Mouse (Mus musculus): Measurements from ENCODE around the gene Tmod3.
"Not testable (repeated sequence)": the region's sequence is repeated elsewhere in the genome, so short reads cannot be mapped to it uniquely, and the experiment has no call there.

Tmod3 gene

DNA sequence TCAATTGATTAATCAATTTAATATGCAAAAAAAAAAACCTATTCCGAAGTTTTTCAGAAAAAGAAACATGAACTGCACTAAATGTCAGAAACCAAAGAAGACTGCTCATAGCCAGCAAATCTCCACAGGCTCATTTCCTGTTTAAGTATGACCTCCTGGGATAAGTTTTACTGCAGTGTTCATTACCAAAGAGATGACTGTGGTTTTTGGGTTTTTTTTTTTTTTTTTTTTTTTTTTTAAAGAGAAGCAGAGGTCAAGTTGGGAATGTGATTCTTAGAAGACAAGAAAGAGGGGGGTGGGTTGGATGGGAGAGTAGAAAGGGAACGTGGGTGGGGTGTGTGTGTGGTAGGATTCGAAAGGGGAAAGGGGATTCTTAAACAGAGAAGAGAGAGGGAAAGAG lies 1.1 kb downstream of the Tmod3 start:
- DNase-seq (ENCODE audit: inconsistent age in 2 of 2, low spot score in 1 of 2) = no peak

DNA sequence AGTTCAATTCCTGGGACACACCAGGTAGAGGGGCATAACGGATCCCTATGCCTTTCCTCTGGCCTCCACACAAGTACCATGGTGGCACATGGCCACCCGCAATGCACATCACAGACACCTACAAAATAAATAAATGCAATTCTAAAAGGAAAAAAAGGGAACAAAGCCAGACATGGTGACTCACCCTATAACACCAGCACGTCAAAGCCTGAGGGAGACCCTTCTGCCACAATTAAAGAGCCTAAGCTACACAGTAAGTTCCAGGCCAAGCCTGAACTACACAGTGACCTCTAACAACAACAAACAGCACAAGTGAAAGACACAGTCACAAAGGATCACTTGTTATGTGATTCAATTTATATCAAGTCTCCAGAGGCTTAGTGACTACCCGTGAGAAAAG lies 5.7 kb downstream of the Tmod3 start:
- DNase-seq (ENCODE audit: inconsistent age in 2 of 2, low spot score in 1 of 2) = no peak

DNA sequence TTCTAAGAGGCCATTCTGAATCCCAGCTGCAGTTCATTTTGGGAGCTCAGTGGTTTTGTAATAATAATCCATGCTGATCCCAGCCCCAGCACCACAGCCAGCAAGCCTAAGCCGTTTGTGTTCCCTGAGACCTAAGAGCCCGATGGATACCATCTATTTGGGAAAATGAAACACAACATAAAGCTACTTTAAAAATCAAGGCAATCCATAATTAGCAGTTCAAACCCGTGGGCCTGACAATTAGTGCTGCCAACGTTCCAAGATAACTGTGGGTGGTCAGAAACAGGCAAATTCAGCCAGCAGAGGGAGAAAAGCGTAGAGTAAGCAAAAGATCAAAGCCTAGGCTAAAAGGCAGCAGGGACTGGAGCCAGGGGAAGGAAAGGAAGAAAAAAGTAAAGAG lies 8.1 kb downstream of the Tmod3 start:
- peak in 1 of 2 experiments; percentile 59 for DNase-seq (ENCODE audit: inconsistent age in 2 of 2, low spot score in 1 of 2)

DNA sequence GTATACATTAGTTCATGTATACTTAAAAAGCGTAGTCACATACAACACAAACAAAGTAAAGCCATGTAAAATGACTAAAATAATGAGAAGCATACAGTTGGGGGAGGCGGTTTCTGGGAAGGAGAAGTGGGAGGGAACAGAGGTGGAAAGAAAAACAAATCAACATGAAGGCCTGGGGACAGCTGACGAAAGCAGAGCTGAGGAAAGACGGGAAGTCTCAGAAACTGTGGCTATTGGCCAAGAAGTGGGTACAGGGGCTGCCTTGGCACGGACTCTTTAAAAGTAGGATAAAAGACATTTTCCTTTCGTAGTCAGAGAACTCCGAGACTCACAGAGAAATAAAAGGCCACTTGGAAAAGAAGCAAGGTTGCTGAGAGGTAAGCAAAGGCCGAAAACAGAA lies 10.4 kb downstream of the Tmod3 start:
- DNase-seq (ENCODE audit: inconsistent age in 2 of 2, low spot score in 1 of 2) = peak; percentile 31 to 68

DNA sequence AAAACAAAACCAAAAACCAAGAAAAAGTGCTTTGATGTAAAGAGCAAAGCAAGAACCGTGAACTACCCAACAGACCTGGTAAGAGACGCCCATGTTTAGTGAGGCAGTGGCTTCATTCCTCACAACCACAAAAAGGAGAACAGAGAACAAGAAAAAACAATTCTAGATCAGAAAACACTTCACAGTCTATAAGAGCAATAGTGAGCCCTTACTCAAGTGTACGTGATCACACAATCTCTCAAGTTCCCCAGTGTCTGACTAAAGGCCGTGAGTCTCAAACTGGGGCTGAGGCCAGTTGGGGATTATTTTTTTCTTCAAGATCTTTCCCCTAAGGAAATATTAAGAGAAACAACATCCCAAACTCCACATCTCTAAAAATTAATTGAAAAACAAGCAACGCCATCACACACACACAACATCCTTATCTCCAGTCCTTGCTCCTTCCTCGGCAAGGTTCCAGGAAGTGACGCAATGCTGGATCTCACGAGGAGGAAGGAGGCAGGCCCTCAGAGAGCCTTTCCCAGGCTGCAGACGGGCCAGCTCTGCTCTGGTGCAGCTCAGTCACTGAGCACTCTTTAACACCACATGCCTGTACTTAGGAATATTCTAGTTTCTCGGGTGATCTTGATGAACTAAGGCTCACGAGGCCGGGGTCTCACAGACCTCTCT lies 12.4 kb downstream of the Tmod3 start:
- peak; percentile 82 to 94 for DNase-seq (ENCODE audit: inconsistent age in 2 of 2, low spot score in 1 of 2)

DNA sequence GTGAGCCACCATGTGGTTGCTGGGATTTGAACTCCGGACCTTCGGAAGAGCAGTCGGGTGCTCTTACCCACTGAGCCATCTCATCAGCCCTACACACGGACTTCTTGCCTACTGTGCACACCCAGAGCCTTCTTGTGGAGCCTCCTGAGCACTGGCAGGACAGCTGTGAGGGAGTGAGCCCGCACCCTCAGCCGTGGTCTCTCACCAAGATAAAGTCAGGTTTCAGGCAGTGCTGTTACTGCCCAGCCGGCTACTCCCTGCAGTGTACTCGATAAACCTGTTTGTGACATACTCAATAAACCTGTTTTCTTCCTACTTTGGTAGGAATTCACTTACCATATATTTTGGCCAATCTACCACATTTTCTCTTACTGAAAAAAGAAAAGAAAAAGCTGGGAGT lies 13.9 kb downstream of the Tmod3 start:
- DNase-seq (ENCODE audit: inconsistent age in 2 of 2, low spot score in 1 of 2) = no peak

DNA sequence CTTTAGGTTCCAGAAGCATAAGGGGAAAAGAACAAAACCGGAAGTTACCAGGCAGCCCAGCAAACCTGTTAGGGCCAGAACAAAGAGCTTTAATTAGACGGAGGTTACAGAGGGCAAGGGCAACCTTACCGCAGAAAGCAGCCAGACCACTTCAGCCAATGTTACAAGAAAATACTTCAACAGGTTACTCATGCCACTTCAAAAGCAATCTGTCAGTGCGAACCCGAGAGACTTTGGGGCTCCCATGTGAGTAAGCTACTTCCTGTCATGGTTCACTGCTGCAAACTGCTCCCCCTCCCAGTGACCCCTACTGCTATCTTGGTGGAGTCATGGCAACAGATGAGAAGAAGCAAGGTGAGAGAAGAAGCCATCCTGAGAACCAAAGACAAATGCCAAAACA lies 18.0 kb downstream of the Tmod3 start:
- DNase-seq (ENCODE audit: inconsistent age in 2 of 2, low spot score in 1 of 2) = peak in 1 of 2 experiments; percentile 66

DNA sequence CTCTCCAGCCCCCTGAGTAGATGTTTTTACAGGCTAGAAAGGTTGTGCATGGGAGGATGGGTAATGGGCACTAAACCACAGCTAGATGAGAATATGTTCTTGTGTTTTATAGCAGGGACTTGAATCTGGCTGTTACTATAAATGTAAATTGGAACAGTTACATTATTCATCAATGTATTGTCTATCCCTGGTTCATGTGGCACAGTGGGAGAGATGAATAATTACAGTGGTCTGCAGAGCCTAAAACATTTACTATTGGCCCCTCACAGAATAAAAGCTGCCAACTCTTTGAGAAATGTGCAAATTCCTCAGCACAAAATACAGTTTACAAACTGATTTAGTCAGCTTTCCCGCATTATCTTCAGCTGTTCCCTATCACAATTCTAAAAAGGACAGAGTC lies 23.0 kb downstream of the Tmod3 start:
- no peak for DNase-seq (ENCODE audit: inconsistent age in 2 of 2, low spot score in 1 of 2)

DNA sequence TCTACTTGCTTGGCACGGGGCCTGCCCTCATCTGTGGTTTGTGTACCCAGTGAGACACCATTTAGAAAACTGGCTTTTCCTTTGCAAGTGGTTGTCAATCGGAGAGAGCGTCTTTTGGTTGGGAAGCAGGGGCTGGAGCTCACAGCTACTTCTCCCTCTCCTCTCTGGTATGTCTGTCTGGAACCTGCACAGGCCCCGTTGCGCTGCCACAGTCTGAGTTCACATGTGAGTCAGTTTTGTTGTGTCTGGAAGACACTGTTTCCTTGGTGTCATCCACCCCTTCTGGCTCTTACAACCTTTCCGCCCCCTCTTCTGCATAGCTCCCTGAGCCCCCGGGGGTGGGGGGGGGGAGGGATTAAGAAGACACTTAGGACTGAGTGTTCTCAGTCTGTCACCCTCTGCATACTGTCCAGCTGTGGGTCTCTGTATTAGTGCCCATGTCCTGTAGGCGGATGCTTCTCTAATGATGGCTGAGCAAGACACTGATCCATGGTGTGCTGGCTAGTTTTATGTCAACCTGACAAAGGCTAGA lies 25.0 kb downstream of the Tmod3 start:
- no peak for DNase-seq (ENCODE audit: inconsistent age in 2 of 2, low spot score in 1 of 2)

DNA sequence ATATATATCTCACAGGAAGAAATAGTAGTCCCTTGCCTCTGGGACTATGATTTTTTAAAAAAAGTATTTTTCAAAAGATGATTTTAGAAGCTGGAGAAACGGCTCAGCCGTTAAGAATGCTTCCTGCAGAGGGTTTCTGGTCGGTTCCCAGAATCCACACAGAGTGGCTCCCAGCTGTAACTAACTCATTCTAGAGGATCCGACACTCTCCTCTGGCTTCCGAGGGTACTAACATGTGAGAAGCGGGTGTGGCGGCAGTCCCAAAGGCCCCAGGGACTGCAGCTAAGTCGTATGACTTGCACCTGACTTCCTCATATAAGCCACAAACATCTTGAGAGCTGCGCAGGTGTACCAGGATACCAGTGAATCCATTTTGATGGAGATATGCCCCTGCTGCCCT lies 26.5 kb downstream of the Tmod3 start:
- not testable (repeated sequence) for DNase-seq (ENCODE audit: inconsistent age in 2 of 2, low spot score in 1 of 2)

DNA sequence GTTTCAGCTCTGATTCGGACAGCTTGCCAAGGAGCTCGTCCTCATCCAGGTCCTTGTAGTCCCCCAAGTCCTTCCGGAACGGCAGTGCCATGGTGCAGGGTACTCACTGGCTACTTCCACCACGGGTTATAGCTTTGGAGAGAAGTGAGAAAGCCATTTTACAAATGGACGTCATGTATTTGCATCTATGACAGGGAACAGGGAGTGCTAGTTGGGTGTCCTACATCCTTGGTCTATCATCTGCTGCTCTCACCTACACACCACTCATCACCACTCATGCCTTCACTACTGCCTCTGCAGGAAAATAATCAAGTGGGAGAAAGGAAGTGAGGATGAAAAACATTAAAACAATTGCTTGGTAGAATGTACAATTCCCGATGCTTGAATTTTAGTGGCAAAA lies 27.0 kb downstream of the Tmod3 start:
- no peak for DNase-seq (ENCODE audit: inconsistent age in 2 of 2, low spot score in 1 of 2)

DNA sequence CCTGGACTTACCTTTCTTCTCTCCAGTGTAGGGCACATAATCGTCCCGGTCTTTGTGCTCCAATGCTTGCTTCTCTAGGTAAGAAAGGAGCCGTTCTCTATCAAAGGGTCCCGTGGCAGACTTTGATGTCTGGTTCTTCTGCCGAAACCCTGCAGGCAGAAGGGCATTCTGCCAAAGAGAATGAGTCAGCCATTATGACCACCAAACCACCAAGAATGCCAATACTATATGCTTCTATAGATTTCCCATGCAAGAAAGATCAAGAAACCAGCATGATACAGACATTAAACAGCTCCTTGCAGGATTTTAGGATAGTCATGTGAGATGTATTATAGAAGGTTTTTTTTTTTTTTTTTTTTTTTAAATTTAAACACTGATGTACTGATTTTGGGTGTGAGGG lies 30.1 kb downstream of the Tmod3 start:
- peak; percentile 19 to 65 for DNase-seq (ENCODE audit: inconsistent age in 2 of 2, low spot score in 1 of 2)

DNA sequence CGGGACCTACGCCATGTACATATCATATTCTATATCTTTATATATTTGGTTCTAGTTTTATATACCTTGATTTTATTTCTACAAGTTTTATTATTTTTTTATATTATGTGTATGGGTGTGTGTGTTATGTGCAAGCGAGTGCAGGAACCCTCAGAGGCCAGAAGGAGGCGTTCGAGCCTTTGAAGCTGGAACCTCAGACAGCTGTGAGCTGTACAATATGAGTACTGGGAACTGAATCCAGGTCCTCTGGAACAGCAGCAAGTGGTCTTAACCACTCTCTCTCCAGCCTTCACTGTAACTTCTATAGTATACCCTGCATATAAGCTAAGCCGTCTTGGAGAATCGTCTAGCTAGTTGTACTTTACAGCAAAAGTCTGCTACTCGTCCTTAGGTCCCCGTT lies 31.4 kb downstream of the Tmod3 start:
- DNase-seq (ENCODE audit: inconsistent age in 2 of 2, low spot score in 1 of 2) = no peak

DNA sequence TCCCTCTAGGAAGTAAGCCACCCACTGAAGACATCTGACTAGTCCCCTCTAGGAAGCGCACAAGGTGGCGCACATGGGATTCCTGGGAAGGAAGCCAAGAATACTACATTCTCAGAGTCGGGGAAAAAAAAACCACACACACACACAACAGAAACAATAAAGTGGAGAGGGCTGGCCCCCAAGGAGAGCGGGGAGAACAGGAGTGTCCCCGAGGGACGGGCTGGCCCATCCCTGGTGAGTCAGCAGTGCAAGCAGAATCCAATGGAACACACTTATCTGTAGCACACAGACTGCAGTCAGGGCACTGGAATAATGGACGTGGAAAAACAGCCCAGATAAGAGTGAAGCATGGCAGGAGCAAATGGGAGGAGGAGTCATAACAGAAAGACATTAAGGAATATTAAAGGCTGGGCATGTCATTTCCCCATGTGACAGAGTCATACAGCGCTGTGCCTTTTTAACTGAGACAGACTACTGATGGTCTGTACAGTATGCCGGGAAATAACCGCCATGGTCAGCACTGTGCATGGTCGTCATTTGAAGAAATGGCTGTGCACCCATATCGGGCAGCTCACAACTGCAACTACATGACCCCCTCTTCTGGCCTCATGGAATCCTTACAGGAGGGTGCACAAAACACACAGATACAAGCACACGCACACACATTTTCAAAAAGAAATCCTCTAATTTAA lies 31.9 kb downstream of the Tmod3 start:
- peak; percentile 49 to 61 for DNase-seq (ENCODE audit: inconsistent age in 2 of 2, low spot score in 1 of 2)

DNA sequence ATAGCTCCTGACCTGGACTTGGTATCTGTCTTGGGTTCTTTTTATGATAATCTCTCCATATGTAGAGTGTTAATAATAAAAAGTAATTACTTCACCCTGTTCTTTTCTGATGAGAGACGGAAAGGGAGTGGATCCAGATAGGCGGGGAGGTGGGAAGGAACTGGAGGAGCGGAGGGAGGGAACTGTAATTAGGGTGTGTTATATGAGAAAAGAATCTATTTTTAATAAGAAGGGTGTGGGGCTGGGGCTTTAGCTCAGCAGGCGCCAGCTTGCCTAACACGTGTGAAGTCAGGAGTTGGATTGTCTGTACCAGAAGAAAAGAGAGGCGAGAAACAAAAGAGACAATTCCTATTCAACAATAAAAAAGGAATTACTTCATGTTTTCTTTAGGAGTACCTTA lies 35.8 kb downstream of the Tmod3 start:
- no peak for DNase-seq (ENCODE audit: inconsistent age in 2 of 2, low spot score in 1 of 2)

DNA sequence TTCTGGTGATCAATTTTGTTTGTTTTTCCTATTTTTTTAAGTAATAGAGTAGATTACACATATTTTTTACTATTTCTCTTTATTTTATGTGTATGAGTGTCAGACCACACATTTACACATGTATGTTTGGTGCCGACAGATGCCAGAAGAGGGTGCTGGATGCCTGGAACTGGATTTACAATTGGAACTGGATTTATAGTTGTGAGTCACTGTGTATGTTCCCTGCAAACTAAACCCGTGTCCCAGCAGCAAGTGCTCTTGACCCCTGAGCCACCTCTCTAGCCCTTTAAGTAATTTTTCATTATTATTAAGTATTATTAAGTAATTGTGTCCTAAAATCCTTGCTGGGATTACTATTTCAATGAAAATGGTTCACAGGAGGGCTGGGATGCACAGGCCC lies 37.2 kb downstream of the Tmod3 start:
- DNase-seq (ENCODE audit: inconsistent age in 2 of 2, low spot score in 1 of 2) = no peak

DNA sequence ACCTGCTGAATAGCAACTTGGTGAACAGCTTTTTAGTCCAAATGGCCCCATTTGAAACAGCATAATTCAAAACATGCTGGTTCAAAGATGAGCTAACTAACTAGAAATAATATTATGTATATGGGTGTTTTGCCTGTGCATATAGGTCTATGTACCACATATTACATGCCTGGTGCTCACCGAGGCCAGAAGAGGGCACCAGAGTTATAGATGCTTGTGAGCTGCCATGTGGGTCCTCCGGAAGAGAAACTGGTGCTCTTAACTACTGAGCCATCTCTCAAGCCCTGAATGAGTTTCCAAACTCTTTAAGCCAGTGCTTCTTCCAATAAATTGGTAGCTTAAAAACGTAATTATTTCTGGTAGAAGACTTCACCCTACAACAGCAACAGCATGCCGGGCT lies 37.7 kb downstream of the Tmod3 start:
- peak; percentile 44 to 80 for DNase-seq (ENCODE audit: inconsistent age in 2 of 2, low spot score in 1 of 2)

DNA sequence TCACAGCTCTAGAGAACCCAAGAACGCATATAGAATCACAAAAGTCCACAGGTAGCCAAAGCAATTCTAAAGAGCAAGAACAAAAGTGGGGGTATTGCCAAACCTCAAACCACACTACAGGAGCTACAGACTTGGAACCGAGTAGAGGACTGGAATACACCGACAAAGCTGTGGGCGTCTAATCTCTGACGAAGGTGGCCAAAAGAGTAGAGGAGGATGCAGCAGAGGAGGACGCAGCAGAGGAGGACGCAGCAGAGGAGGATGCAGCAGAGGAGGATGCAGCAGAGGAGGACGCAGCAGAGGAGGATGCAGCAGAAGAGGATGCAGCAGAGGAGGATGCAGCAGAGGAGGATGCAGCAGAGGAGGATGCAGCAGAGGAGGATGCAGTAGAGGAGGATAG lies 38.5 kb downstream of the Tmod3 start:
- DNase-seq (ENCODE audit: inconsistent age in 2 of 2, low spot score in 1 of 2) = no peak

DNA sequence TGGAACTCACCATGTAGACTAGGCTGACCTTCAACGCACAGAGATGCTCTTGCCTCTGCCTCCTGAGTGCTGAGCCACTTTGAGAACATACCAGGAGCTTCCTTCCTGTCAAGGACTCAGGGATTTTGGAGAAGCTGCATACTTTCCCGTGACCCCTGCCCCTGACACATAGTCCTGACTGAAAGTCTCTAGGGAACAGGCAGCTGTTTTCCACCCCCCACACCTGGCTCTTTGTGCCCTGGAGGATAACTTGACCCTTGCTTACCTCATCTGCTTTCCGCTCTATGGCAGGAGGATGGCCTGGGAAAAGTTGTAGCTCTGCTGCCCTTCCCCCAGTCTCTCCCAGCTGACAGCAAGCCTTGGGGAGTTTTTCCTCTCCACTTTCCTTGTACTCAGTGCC lies 41.7 kb downstream of the Tmod3 start:
- DNase-seq (ENCODE audit: inconsistent age in 2 of 2, low spot score in 1 of 2) = no peak

DNA sequence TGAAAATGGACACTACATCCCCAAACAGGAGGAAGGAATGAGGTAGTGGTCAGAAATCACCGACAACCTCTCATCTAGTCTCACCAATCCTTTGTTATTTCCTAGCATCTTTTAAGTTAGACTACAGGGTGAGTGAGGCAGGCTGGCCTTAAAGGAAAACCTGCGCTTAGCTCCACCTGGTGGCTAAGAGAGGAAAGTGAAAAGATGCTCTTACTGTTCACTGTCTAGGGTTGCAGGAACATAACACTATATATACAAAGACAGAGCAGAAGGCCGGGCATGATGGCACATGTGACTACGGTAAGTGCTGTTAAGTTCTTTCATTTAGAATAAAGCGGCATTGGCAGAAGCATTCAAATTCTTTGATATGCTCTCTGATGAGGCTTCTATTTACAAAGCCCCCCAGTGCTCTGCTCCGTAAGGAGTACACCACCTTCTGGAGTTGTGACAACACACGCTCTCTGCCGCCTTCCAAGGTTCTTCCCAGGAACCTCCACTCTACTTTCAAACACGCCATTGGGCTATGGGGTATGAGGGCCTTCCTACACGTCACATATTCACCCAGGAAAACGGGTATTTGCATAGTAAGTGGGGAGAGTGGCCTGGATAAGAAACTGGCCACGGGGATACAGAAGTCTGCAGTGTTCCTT lies 43.9 kb downstream of the Tmod3 start:
- DNase-seq (ENCODE audit: inconsistent age in 2 of 2, low spot score in 1 of 2) = peak; percentile 28 to 76

DNA sequence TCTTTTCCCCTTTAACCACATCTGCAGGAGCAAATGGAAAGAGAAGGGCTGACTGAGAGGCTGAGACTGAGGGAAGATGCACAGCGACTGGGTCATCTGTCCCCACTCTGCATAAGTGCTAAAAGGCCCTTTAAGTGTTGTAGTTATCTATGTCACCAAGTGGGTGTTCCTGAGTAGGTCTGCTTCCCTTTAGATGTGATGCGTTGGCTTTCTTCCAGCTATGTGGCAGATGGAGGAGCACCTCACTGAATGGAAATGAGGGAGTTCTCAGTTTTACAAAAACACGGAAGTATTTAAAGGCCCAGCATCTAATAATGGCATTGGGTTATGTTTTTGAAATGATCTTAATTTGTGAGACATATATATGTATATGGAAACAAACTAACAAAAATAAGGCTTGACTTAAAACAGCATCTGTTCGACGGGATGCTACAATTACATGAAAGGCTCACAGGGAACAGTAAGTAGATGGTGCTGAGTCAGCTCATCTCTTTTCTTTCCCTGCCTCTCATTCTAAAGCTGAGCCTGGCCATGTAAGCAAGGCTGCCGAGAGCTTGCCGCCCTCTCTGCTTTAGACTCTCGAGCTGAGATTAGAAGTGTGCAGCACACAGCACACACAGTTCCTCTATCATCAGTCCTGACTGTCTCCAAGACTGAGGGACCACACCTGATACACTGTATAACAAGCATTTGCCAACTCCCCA lies 48.1 kb downstream of the Tmod3 start:
- no peak for DNase-seq (ENCODE audit: inconsistent age in 2 of 2, low spot score in 1 of 2)

DNA sequence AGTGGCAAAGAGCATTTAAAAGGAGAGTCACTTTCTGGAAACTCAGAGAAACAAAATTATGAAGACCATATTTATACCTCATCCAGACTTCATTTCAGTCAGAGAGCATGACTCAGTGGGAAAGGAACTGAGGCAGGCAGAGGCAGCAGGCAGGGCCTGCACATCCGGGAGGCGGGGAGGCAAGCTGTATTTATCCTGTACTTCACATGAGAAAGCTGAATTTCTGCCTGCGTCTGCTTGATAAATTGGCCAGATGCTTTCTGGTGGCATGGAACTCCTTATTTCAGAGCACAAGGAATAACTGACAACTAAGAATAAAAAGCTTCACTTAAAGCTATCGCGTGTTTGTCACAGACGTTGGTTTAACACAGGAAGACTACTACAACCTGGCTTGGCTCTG lies 55.1 kb downstream of the Tmod3 start:
- no peak for DNase-seq (ENCODE audit: inconsistent age in 2 of 2, low spot score in 1 of 2)

Data from adrenal gland, adult (tissue).